Mouse (Mus musculus) left cerebral cortex, adult 18-20 months (tissue): ENCODE results near the gene Zfp386. TPM values are rescaled to one million over a fixed set of nuclear protein-coding genes. Genes with fewer than 3 reads are reported as not detected.
"Not testable (repeated sequence)": the region's sequence is repeated elsewhere in the genome, so short reads cannot be mapped to it uniquely, and the experiment has no call there.

Experiments used
- DNase-seq, 2 experiments: peaks; one replicate each; pipeline ENCODE4 v3.0.0; 2021 to 2022; ENCODE audit warnings: low spot score in 2 of 2, mixed read lengths in 1 of 2
- long read RNA-seq, 2 experiments: library from polyadenylated mRNA; stranded (forward); transcript quantifications; one replicate each; pipeline ENCODE4 v2.0.0; 2021
- total RNA-seq, 2 experiments: library from RNA; stranded (reverse); gene quantifications; 2 replicates each; pipeline ENCODE4 v1.2.3; 2021

The Zfp386 gene
- total RNA-seq, result 10 to 100 TPM; 24.6 to 30.7 TPM
- long read RNA-seq, experiment 1, transcript Zfp386-201 (3 exons, 1,958 nt), result major isoform, 27 of 33 reads
- long read RNA-seq, experiment 1, partial matches to known transcripts, result 0 of 33 reads
- long read RNA-seq, experiment 1, other reads (novel, unspliced or antisense), result 5 of 33 reads
- long read RNA-seq, experiment 2, transcript Zfp386-201 (3 exons, 1,958 nt), result major isoform, 7 of 16 reads
- long read RNA-seq, experiment 2, partial matches to known transcripts, result 0 of 16 reads
- long read RNA-seq, experiment 2, other reads (novel, unspliced or antisense), result 8 of 16 reads

GRCm38 (mm10) chr12:116047440-116048377, at the start of gene Zfp386:
Zfp386 (plus strand) TSS chr12:116047724.
- peak; percentile 99 for DNase-seq

- DNase-seq, result not testable (repeated sequence)
Observed at GRCm38 (mm10) chr12:115999784-116000183, 47.7 kb upstream of the Zfp386 start.

GRCm38 (mm10) chr12:116002946-116003345, 44.6 kb upstream of the Zfp386 start:
- not testable (repeated sequence) for DNase-seq

GRCm38 (mm10) chr12:116010812-116011211, 36.7 kb upstream of the Zfp386 start:
- DNase-seq, result no peak

- no peak for DNase-seq
Observed at GRCm38 (mm10) chr12:116028095-116028494, 19.4 kb upstream of the Zfp386 start.

GRCm38 (mm10) chr12:116035346-116035745, 12.2 kb upstream of the Zfp386 start:
- DNase-seq, result no peak

- no peak for DNase-seq
Observed at GRCm38 (mm10) chr12:116044785-116045184, 2.7 kb upstream of the Zfp386 start.

- no peak for DNase-seq
Observed at GRCm38 (mm10) chr12:116048766-116049165, 1.2 kb downstream of the Zfp386 start.

GRCm38 (mm10) chr12:116049236-116049635, 1.7 kb downstream of the Zfp386 start:
- no peak for DNase-seq

- no peak for DNase-seq
Observed at GRCm38 (mm10) chr12:116049701-116050100, 2.2 kb downstream of the Zfp386 start.

GRCm38 (mm10) chr12:116054342-116054741, 6.8 kb downstream of the Zfp386 start:
- no peak for DNase-seq

GRCm38 (mm10) chr12:116056112-116056511, 8.6 kb downstream of the Zfp386 start:
- DNase-seq, result no peak

GRCm38 (mm10) chr12:116061561-116062193, 14.2 kb downstream of the Zfp386 start:
- no peak for DNase-seq

- DNase-seq, result no peak
Observed at GRCm38 (mm10) chr12:116062194-116062583, 14.7 kb downstream of the Zfp386 start.

- no peak for DNase-seq
Observed at GRCm38 (mm10) chr12:116063020-116063419, 15.5 kb downstream of the Zfp386 start.

GRCm38 (mm10) chr12:116071023-116071422, 23.5 kb downstream of the Zfp386 start:
- peak; percentile 17 to 37 for DNase-seq

- peak in 1 of 2 experiments; percentile 4 for DNase-seq
Observed at GRCm38 (mm10) chr12:116077074-116077854, 29.7 kb downstream of the Zfp386 start, which contains the start of gene Vipr2. Vipr2 (plus strand) TSS chr12:116077726.

GRCm38 (mm10) chr12:116077855-116078366, 30.4 kb downstream of the Zfp386 start:
- no peak for DNase-seq

GRCm38 (mm10) chr12:116083125-116083524, 35.6 kb downstream of the Zfp386 start:
- no peak for DNase-seq

- no peak for DNase-seq
Observed at GRCm38 (mm10) chr12:116084294-116084693, 36.8 kb downstream of the Zfp386 start.
